Mouse (Mus musculus): ENCODE measurements around the gene Supt5.

Supt5 gene

GRCm38 (mm10) chr7:28373891-28374495 is 35.4 kb upstream of the Supt5 start:
- no peak for DNase-seq

GRCm38 (mm10) chr7:28373131-28373581 is 34.6 kb upstream of the Supt5 start:
- DNase-seq = peak; percentile 68

GRCm38 (mm10) chr7:28372251-28373108 is 33.9 kb upstream of the Supt5 start, which contains the start of gene Plekhg2:
Gene Plekhg2, minus strand, starts transcription at chr7:28372599.
- peak; percentile 92 for DNase-seq

GRCm38 (mm10) chr7:28371514-28371989 is 33.0 kb upstream of the Supt5 start:
- no peak for DNase-seq

- DNase-seq = no peak
Measured at GRCm38 (mm10) chr7:28370977-28371513, 32.5 kb upstream of the Supt5 start.

GRCm38 (mm10) chr7:28370051-28370450 is 31.5 kb upstream of the Supt5 start:
- no peak for DNase-seq

- no peak for DNase-seq
Measured at GRCm38 (mm10) chr7:28368276-28368920, 29.9 kb upstream of the Supt5 start.

GRCm38 (mm10) chr7:28367663-28368275 is 29.2 kb upstream of the Supt5 start:
- DNase-seq = no peak

GRCm38 (mm10) chr7:28362441-28363060 is 24.0 kb upstream of the Supt5 start:
- DNase-seq = no peak

- DNase-seq = no peak
Measured at GRCm38 (mm10) chr7:28361647-28362341, 23.2 kb upstream of the Supt5 start.

- no peak for DNase-seq
Measured at GRCm38 (mm10) chr7:28360291-28360690, 21.7 kb upstream of the Supt5 start.

GRCm38 (mm10) chr7:28359854-28360253 is 21.3 kb upstream of the Supt5 start:
- no peak for DNase-seq

- no peak for DNase-seq
Measured at GRCm38 (mm10) chr7:28358431-28358830, 19.9 kb upstream of the Supt5 start.

GRCm38 (mm10) chr7:28357984-28358383 is 19.4 kb upstream of the Supt5 start:
- DNase-seq = no peak

- DNase-seq = no peak
Measured at GRCm38 (mm10) chr7:28356981-28357380, 18.4 kb upstream of the Supt5 start.

GRCm38 (mm10) chr7:28355221-28355620 is 16.7 kb upstream of the Supt5 start:
- DNase-seq = no peak

- DNase-seq = no peak
Measured at GRCm38 (mm10) chr7:28354596-28354995, 16.1 kb upstream of the Supt5 start.

- no peak for DNase-seq
Measured at GRCm38 (mm10) chr7:28354113-28354581, 15.6 kb upstream of the Supt5 start.

- DNase-seq = no peak
Measured at GRCm38 (mm10) chr7:28353267-28353666, 14.7 kb upstream of the Supt5 start.

- DNase-seq = no peak
Measured at GRCm38 (mm10) chr7:28351676-28352191, 13.2 kb upstream of the Supt5 start.

All from right cerebral cortex, adult 18-20 months (tissue).